Mouse (Mus musculus) cerebellum, adult (tissue): Measurements from ENCODE around the gene Slc44a2.

Source experiments
- ATAC-seq: cut with Nextera tagmentation; 2 replicates; pipeline ENCODE4 v1.9.2; 2017; ENCODE audit warnings: mild to moderate bottlenecking, moderate library complexity, mixed read lengths; ENCODE audit not compliant: insufficient number of reproducible peaks, low FRiP score, low TSS enrichment

The Slc44a2 gene

DNA sequence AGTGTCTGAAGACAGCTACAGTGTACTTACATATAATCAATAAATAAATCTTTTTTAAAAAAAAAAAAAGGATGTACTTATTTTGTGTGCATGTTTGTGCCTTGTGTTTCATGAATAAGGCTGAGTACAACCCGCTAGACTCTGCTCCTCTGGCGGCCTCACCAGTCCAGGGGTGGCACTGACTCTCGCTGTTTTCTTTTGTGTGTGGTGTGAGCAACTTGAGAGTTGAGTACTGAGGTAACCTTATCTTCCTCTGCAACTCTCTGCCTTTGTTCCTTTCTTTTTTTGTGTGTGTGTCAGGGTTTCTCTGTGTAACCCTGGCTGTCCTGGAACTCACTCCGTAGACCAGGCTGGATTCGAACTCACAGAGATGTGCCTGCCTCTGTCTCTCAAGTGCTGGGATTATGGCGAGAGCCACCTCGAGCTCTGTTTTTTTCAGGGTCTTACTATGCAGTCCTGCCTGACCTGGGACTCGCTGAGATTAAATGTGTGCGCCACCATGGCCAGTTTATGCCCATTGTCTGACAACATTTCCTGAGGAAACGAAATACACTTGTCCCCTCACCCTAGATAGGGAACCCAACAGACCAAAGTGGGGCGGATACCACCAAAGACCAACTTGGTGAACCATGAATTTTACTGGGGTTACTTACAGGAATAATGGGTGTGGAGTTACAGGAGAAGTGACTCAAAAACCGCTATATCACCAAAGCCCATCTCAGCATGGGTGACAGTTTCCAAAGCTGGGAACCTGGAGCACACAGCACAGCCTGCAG lies 11.1 kb downstream of the Slc44a2 start:
- ATAC-seq, result no peak

DNA sequence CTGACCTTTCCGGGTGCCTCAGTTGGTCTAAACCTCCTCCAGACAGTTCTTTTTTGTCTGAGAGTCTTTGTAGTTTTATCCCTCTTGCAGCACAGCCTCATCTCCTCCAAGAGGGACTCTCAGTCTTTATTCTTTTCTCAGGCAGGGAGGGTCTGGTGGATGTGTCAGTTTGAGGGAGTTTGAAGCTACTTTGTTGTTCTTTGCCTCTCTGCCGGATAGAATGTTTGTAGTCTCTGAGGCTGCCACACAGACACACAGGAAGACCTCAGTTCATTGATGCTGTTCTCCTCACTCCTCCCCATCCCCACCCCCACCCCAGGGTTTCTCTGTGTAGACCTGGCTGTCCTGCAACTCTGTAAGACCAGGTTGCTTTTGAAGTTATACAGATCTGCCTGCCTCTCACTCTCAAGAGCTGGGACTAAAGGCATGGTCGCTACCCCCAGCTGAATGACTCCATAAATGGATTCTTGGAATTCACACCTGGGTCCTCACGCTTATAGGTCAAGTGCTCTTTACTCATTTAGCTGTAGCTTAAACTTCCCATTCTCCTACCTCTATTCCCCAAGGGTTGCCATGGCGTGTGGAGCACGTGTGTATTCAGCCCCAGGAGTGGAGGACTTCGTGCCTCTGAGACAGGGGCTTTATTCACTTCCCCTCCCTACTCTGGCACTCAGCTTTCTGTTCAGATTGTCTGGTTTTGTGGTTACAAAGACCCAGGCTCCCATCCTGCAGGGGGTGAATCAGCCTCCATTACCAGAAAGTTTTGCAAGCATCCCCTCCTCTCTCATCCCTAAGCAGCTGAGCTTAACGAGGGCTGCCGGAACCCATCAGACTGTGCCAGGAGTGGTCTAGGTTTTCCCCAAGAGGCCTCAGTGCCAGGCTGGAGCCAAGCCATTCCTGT lies 11.9 kb downstream of the Slc44a2 start:
- no peak for ATAC-seq

DNA sequence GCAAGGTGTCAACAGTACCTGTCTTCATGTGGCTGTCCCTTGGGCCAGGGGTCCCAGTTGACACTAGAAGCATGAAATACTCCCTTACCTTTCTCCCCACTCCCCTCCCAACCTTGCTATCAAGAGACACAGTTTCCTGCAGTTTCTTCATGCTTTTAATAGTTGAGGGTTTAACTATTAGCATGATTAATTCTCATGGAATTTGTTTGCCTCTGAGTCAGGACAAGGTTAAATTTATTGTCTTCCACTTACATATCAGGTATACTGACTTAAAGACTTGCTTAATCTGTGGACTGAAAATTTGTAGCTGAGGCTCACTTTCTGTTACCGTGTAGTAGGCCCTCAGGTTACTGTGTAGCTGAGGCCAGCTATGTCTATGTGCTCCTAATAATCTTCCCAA lies 13.0 kb downstream of the Slc44a2 start:
- no peak for ATAC-seq

DNA sequence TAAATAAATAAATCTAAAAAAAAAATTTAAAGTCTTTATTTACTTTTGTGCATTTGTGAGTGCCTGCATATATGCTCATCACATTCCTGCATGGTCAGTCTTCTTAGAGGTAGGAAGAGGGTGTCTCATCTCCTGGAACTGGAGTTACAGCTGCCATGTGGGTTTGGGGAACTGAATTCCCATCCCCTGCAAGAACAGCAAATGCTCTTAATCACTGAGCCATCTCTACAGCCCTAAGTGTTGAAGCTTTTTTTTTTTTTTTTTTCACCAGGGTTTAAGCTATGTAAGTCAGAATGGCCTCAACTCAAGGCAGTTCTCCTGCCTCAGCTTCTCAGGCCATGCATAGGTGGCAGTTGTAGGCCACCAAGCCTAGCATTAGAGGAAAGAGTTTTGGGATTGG lies 14.2 kb downstream of the Slc44a2 start:
- no peak for ATAC-seq

DNA sequence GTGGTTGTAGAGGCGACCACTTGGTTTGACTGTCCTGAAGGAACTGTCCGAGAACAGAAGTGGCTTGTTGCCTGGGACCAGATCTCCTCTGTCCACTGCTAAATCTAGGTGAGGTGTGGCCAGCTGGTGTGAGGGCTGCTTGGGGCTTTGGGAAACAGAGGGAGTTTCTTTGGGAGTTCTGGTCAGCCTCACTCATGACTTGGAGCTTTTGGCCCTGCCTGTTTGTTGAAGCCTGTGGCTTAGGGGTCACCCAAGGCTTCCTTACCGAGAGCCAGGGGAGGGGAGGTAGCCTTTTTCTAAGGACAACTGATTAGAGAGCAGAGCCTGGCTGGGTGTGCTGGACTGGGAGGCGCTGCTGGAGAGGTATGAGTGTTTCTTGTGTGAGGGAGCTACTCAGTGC lies 14.9 kb downstream of the Slc44a2 start:
- ATAC-seq, result no peak

DNA sequence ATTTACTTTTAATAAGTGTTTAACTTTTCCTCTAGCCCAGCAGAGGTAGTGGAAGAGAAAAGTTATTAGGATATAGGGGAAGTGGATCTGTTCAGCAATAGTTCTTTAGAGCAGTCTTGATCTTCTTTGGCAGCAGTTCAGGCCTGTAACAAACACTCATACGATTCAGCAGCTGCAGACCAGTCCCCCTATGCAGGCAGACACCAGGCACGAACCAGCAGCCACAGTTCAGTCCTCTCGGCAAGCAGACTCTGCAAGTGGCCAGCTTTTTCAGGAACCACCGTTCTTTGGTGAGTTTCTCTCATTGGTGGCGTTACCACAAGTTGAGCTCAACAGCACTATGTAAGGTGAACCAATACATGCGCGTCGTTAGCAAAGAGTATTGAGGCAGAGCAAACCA lies 16.0 kb downstream of the Slc44a2 start:
- no peak for ATAC-seq

DNA sequence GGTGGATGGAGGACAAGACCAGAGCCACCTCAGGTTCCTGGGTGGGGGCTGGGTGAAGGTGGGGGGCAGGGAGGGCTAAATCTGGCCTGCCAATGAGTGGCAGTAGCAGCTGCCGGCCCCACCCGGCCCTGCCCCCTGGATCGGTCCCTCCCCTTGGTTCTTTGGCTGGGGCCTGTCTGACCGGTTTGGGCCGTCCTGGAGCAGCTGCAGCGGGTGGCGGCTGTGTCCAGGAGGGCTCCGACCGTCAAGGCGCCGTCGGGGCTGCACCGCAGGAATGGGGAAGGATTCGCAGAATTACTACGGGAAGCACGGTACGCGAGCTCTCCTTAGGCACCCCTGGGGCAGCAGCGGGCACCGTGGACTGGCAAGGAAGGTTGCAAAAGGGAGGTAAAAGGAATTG lies 17.2 kb downstream of the Slc44a2 start:
- ATAC-seq, result no peak

DNA sequence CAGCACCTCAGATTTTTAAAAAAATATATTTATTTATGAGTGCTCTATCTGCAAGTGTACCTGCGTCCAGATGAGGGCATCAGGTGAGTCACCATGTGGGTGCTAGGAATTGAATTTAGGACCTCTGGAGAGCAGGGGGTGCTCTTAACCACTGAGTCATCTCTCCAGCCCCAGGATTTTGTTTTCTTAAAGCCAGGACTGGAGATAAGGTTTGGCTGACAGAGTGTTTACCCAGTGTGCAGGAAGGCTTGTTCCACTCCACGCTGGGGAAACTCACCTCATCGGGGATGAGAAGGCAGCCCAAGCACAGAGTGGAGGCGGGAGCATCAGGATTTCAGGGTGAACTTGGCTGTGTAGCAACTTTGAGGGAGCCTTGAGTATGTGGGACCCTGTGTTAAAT lies 19.9 kb downstream of the Slc44a2 start:
- ATAC-seq, result no peak

DNA sequence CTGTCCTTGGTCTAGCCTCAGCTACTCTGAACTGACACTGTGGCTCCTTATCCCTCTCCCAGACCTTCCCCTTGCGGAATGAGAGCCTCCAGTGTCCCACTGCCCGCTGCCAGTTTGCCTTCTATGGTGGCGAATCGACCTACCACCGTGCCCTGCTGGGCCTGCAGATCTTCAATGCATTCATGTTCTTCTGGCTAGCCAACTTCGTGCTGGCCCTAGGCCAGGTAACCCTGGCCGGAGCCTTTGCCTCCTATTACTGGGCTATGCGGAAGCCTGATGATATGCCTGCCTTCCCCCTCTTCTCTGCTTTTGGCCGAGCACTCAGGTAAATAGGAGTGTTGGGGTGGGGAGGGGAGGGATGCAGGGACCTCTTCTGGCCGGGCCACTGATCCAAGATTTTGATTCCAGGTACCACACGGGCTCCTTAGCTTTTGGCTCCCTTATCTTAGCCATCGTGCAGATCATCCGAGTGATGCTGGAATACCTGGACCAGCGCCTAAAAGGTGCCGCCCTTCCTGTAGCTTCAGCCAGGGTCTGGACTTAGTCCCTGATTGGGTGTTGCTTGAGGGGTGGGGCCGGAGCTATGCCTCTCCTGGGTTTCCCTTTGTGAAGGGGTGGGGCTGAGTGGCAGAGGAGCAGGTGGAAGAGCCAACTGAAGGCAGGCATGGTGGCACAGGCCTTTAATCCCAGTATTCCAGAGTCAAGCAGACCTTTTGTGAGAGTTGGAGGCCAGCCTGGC lies 26.3 kb downstream of the Slc44a2 start:
- ATAC-seq, result peak; percentile 45; the same call in 1 of the 2 replicates

DNA sequence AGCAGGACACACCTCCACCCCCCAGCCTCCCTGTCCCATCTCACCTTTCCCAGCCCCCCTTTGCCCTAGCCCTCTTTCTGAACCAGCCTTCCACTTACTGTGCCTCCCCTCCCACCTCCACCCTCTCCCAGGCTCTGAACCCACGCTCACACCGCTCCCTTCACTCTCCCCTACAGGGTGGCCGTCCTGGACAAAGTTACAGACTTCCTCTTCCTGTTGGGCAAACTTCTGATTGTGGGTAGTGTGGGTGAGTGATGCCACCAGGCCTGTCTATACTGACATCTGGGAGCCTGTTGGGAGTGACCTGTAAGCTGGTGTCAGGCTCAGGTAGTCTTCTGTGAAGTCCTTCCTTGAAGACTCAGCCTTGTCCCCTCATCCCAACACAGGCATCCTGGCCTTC lies 27.7 kb downstream of the Slc44a2 start:
- no peak for ATAC-seq

DNA sequence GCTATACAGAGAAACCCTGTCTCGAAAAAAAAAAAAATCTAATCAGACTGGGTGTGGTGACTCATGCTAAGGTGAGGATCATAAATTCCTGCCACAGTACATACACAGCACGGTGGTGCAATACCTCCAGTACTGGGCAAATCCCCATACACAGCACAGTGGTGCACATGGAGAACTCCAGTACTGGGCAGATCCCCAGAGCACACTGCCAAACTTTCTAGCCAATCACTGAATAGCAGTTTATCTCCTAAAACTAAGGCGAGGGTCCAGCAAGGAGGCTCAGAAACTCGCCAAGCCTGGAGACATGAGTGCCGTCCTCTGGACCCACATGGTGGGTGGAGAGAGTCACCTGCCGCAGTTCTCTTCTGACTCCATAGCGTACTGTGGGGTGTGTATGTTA lies 30.7 kb downstream of the Slc44a2 start:
- no peak for ATAC-seq

DNA sequence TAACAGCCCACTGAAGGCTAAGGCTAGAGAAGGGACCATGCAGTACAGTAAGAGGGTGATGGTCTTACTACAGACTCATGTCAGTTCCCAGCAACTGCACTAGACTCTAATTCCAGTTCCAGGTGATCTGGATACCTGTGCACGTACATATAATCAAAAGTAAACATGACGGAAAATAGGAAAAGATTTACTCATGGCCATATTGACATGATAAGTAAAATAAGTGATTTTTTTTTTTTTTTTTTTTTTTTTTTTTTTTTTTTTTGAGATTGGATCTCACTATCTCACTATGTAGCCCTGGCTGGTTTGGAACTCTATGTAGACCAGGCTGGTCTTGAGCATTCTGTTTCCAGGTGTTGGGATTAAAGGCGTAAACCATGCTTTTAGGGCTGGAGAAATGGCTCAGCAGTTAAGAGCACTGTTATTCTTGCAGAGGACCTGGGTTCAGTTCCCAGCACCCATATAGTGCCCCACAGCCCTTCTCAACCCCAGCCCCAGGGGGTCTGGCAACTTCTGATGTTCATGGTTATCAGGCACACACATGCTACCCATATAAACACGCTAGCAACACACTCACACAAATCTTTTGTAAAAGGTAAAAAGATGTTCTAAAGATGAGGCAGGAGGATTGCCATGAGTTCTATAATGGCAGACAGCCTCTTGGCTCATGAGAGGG lies 31.3 kb downstream of the Slc44a2 start:
- ATAC-seq, result no peak

DNA sequence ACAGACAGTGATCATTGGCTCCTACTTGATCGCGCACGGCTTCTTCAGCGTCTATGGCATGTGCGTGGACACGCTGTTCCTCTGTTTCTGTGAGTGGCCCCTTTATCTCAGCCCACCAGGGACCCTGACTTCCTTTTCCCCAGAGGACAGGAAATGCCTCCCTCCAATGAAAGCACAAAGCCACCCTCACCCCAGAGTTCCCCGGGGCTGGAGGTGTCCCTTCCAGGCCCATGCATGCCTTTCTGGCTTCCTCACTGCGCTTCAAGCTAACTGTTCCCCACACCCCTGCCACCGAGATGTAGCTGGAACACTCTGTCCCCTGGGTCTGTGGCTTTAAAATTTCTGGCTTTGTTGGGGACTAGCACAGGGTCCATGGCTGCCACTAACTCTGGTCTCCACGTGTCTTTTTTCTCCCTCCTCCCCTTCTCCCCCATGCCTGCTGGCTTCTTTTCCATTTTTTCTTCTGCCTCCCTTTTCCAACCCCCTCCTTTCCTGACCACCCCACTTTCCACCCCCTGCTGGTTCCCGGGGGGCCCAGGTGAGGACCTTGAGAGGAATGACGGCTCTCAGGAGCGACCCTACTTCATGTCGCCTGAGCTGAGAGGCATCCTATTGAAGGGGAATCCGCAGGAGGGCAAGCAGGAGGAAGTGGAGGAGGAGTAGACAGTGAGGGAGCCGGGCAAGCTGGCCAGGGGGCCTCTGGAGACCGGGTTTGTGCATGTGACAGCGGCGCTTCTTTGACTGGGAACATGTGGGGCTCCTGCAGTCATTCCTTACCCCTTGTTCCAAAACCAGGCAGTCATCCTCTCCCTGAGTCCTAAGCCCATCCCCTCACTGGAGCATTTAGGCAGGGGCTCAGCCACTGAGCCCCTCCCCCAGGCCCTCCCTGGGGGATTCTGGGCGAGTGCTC lies 32.2 kb downstream of the Slc44a2 start:
- no peak for ATAC-seq

DNA sequence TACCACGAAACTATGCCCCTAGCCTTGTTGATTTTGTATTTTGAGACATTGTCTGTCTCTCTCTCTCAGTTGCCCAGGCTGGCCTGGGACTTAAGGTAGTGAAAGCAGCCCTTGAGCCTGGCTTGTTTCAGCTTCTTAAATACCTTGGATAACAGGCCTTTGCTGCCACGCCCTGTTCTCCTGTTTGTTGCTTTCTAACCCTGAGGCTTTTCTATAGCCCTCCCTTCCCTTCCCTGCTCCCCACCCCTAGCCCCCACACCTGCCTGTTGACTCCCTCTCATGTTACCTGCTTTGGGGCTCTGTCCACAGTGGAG lies 32.8 kb downstream of the Slc44a2 start:
- ATAC-seq, result no peak

DNA sequence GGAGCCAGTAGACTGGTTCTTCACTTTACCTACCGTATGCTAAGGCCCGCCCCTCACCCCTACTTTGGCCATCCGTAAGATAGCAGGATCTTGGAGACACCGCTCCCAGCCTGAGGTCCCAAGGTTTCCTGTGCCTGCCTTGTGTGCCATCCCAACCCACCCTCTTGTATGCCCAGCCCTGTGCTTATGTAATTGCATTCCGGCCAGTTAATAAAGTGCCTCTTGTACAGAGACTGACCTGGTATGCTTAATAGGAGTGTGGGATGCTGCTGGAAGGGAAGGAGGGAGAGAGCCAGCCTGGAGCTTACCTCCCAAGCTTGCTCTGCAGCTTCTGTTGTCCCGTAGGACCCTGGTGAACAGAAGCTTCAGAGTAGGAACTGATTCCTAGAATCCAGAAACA lies 34.3 kb downstream of the Slc44a2 start:
- ATAC-seq, result no peak

DNA sequence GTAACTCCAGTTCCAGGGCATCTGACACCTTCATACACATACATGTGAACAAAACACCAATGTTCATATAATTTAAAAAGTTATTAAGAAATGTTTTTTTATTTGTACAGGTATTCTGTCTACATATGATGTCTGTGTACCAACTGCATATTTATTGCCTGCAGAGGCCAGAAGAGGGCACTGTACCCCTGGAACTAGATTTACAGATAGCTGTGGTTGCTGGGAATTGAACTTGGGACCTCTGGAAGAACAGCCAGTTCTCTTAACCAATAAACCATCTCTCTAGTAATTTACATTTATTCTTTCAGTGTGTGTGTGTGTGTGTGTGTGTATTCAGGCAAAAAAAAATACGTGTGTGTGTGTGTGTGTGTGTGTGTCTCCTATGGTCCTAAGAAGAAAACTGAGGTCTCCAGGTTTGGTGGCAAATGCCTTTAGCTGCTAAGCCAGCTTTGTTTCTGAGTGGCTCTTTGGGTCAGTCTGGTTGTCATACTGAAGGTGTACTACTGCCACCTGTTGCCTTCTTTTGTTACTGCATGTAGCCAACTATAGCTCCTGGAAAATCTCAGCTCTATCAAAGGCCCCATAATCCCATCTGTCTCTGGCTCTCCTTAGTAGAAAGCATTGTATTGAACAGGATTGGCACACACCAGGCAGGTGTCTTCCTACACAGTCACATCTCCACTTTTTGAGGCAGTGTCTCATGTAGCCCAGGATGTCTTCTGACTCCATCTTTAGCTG lies 36.7 kb downstream of the Slc44a2 start:
- ATAC-seq, result peak; percentile 56; the same call in 1 of the 2 replicates

DNA sequence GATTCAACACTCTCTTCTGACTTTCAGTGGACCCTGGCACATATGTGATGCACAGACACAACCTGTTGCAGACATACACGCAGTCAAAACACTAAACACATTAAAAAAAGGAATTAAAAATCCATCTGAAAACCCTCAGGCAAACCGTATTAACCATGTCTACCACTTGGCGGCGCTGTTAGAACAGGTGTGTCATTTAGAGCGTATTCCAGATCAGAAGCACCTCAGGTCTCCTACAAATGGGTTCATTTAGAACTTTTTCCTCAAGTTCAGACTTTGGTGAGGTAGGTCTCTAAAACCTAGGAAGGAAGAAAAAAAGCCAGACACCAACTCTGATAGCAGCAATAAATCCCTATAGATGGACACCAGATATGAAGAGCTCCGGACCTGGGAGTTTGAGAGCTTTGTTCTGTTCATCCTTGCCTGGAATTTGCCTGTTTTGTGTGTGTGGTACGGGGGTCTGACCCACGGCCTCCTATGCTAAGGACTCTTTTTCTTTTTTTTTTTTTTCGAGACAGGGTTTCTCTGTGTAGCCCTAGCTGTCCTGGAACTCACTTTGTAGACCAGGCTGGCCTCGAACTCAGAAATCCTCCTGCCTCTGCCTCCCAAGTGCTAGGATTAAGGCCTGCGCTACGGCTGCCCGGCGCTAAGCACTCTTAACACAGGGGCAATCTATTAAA lies 46.2 kb downstream of the Slc44a2 start:
- no peak for ATAC-seq

DNA sequence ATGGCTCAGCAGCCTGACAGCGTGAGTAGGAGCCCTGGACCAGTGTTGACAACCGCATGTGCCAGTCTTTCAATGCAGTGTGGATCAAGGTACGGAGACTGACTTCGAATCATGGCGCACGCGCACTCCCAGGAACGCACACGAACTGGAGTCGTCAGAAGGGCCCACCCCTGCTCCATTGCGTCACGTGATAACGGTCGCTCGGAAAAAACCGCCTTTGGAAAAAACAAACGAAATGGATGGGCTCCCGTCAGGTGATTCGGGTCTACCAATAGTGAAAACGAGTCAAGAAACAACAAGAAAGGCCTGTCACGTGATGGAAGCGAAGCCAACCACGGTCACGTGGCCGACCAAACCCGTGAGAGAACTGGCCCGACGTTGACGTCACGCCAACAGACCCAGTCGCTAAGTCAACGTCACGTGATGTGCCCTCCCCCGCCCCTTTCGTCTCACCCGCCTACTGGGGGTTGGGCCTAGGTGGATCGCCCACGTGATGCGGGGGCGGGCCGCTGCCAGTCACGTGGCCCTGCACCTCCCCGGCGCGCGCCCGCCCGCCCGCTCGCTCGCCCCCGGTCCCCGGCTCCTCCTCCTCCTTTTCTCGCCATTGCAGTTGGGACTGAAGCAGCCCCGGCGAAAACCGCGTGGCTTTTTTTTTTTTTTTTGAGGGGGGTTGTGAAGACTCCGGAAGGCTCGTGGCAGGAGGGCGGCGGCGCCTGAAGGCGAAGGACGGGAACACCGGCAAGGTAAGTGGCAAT lies 47.0 kb downstream of the Slc44a2 start, which contains the start of gene Ilf3:
Gene Ilf3, plus strand, starts transcription at position 515 of the 755 bp plus-strand sequence.
- peak; percentile 86 for ATAC-seq
